Mouse (Mus musculus) limb, embryonic 10.5 days (tissue): ENCODE measurements around the gene Ankfn1. TPM values are rescaled to one million over a fixed set of nuclear protein-coding genes. Genes with fewer than 3 reads are reported as not detected.

ENCODE experiments used
- DNase-seq: peaks from one replicate; pipeline ENCODE4 v3.0.0-alpha.2; 2017; ENCODE audit warnings: low spot score
- H3K27ac ChIP-seq: fragments of 300-500 bp; sonication (generic); 2 replicates; pipeline ENCODE4 v1.5.1; 2016; ENCODE audit warnings: mild to moderate bottlenecking
- H3K27me3 ChIP-seq: fragments of 300-500 bp; sonication (generic); 2 replicates; pipeline ENCODE4 v1.6.1; 2016; ENCODE audit warnings: low read depth, mild to moderate bottlenecking; ENCODE audit not compliant: poor library complexity, severe bottlenecking
- H3K36me3 ChIP-seq: fragments of 300-500 bp; sonication (generic); 2 replicates; pipeline ENCODE4 v1.6.1; 2016; ENCODE audit warnings: mild to moderate bottlenecking, moderate library complexity
- H3K4me1 ChIP-seq: fragments of 300-500 bp; sonication (generic); 2 replicates; pipeline ENCODE4 v1.6.1; 2016
- H3K4me3 ChIP-seq: fragments of 300-500 bp; sonication (generic); 2 replicates; pipeline ENCODE4 v1.5.1; 2016; ENCODE audit warnings: mild to moderate bottlenecking, moderate library complexity
- H3K9me3 ChIP-seq: fragments of 300-500 bp; sonication (generic); replicated peaks from 2 replicates; pipeline ENCODE4 v1.6.1; 2016; ENCODE audit warnings: mild to moderate bottlenecking
- WGBS: fragments of 180-500 bp; shearing (Covaris S2); methylation state at CpG from one replicate; pipeline ENCODE4 v1.1.7; 2016; 5-methylcytosine and 5-hydroxymethylcytosine counted together
- polyA plus RNA-seq: library from polyadenylated mRNA; unstranded; fragments of >200 nt; fragmentation: Nextera tagmentation; extraction: Ambion mirVana; gene quantifications from 2 replicates; pipeline ENCODE4 v1.2.1, GENCODE M21; 2016

The Ankfn1 gene
- polyA plus RNA-seq, 1 experiment from 2014 or later: not detected

DNA sequence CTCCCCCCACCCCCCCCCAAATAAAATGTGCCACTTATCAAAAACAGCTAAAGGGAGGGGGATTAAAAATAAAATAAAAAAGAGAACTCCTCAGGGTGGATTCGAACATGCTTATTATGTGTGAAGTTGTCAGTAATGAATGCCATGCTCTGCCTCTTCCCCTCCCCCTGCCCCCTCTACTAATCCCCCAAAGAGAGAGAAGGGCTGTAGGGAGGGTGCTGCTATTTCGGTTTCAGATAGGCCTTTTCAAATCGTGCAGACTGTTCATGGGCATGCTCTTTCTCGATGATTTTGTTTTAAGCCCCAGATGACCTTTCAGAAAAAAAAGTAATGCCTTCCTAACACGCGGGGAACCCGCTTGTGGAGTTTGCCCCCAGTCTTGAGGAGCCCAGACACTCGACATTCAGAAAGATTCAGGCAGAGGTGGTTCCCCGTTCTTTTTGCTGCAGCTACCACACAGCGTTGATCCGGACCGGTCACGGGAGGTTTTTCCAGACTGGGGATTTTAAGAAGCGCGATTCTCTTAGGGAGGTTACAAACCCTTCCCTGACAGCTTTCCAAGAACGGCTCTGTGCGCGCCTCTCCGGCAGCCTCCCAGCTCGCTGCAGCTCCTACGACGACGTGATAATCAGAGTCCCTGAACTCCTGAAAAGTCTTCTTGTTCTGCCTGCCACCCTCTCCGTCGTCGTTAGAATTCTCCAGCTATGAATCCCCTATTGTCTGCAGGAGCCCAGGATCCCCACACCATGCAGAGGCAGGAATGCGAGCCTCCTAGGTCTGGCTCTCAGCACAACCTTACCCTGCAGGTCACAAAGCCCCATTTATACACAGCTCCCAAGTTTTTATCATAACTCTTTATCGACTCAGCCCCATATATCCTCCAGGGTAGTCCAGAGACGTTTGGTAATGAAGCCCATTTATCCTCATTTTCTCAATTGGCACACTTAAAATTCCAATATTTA is 232.3 kb downstream of the Ankfn1 start:
- Histone ChIP-seq H3K4me1 (peaks cover 19% of the 10 kb centered on the region), H3K4me3 (peak overlapping the region; percentile 35), H3K36me3 (no peaks in the 10 kb centered on the region), H3K9me3 (no peaks in the 10 kb centered on the region), H3K27ac (peak overlapping the region; percentile 53; the same call in 1 of the 2 replicates), H3K27me3 (peaks cover 40% of the 10 kb centered on the region)
- peak; percentile 56 for DNase-seq
- 6% methylated on average over 29 of the region's 29 CpGs for WGBS

DNA sequence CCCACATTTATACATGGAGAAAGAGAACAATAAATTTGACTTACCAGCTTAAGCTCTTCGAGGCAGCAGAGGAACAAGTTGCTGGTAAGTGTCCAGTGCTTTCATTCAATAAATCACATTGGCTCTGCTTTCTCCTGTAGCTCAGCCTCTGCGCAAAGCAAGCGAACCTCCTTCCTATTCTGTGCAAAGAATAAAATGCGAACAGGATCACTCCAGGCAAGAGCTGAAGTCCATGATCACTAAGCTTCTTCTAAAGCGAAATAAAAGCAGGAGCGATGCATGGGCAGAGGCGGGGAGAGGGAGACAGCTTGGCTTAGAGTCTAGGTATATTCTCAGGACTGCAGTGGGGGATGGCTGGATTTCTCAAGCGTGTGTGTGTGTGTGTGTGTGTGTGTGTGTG is 239.1 kb downstream of the Ankfn1 start:
- no peaks in the 10 kb centered on the region for H3K36me3 ChIP-seq
- H3K4me3 ChIP-seq: no peak overlapping the region
- no peaks in the 10 kb centered on the region for H3K27me3 ChIP-seq
- no peaks in the 10 kb centered on the region for H3K9me3 ChIP-seq
- H3K4me1 ChIP-seq: peaks cover 5% of the 10 kb centered on the region; the same call in 1 of the 2 replicates
- WGBS: 75% methylated on average over 8 of the region's 8 CpGs
- no peak overlapping the region for H3K27ac ChIP-seq
- no peak for DNase-seq

DNA sequence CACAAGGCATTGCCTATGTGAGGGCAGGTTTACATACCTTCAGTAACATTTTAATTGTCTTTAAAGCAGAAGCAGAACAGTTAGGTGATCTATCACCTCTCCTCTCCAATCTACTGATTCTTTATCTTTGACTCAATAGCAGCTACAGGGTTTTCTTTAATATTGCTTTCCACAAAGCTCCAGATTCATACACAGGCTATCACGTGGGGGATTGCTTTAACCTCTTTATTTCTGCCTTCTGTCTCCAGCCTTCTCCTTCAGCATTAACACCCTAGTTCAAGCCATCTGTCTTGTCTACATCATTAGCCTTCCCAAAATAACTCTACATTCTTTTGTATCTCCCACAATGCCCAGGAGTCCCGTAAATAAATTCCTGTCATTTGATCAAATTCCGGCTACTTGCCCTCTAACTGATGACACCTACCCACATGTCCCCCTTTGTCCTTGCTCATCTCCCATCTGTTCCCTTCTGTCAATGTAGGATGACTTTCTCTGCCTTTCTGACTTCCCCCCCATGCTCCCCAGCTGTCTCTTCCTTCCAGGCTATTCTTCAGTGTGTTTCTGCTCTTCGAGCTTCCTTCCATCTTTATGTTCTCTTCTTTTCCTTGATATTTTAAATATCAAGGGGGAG is 249.5 kb downstream of the Ankfn1 start:
- no peaks in the 10 kb centered on the region for H3K9me3 ChIP-seq
- DNase-seq: no peak
- H3K4me1 ChIP-seq: 0 out of 2 replicates have a peak, but pooled peaks cover 7% of the 10 kb centered on the region
- no peaks in the 10 kb centered on the region for H3K36me3 ChIP-seq
- no peak overlapping the region for H3K4me3 ChIP-seq
- WGBS: 79% methylated on average over 4 of the region's 4 CpGs
- no peaks in the 10 kb centered on the region for H3K27me3 ChIP-seq
- H3K27ac ChIP-seq: no peak overlapping the region

DNA sequence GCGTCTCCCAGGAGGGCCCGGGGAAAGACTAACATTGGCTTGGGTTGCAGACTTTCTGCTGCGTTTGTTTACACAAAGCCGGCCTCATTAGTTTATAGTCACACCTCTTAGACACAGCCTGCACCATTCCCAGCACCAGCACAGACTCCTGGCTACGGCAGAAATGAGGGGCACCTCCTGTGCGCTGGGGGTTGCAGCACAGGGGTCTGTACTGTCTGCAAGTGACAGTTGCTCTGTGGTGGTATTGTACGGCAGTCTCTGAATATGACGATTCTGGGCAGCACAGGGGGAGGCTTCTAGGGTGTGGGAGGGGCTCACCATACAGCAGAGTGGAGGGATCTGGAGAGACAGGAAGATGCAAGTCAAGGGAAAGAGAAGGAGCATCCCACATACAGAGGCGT is 262.0 kb downstream of the Ankfn1 start:
- DNase-seq: no peak
- Histone ChIP-seq H3K4me1 (peaks cover 13% of the 10 kb centered on the region; the same call in 1 of the 2 replicates), H3K4me3 (no peak overlapping the region), H3K27ac (no peak overlapping the region), H3K9me3 (no peaks in the 10 kb centered on the region), H3K27me3 (peaks cover 36% of the 10 kb centered on the region), H3K36me3 (no peaks in the 10 kb centered on the region)
- 24% methylated on average over 9 of the region's 9 CpGs for WGBS

DNA sequence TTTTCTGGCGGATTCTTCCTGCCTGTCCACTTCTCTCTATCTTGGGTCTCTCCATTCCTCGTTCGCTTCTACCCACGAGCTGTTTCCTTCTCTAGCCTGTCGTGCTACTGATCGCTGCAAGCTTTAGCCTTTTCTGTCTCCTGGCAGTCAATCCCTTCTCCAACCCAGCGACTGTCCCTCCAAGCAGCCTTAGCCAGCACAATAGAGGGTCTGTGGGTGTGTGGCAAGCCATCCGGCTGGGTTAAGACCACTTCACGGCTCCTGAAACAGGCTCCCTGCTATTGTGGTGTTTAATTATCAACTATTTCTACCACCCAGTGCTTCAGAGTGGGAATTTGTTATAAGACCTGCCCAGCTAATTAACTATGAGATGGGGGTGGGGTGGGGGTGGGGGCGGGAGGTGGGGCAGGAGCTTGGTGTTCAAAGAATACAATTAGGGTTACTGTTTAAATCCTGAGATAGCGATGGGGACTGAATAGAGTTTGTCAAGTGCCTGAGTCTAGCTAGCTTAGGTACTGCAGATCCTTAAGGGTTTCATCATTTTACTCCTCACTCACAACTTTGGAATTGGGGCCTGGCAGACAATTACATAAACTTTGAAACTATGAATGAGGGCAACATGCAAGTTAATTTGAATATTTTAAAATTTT is 268.7 kb downstream of the Ankfn1 start:
- Histone ChIP-seq H3K4me3 (no peak overlapping the region), H3K27ac (peak overlapping the region; percentile 42; the same call in 1 of the 2 replicates)
- no peak for DNase-seq

DNA sequence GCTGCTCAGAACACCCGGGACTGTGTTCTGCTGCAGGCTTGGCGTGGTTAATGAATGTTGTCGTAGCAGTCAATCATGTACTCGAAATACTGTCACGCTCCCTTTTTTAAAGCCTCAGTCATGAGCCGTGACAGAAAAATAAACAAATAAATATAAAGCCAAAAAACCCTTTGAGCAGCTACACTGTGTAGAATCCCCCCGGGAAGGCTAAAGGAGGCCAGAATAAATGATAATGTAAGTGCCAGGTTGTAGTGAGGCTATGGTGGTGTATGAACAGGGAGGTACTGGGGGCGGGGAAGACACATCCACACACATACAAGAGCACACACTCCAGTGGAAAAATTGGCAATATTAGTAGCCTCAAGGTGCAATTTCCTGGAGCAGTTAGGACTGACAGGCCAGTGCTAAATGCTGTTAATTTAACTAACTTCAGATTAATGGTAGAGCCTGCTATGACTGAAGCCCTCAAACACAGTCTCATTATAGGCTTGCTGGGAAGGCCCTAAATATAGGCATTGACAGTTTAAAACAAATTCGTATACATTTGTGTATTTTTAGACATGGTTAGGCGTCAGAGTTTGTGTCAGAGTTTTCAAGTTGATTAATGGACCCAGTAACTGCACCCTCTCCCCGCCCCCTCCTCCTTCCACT is 270.7 kb downstream of the Ankfn1 start:
- Histone ChIP-seq H3K36me3 (no peaks in the 10 kb centered on the region), H3K4me3 (no peak overlapping the region), H3K27ac (no peak overlapping the region), H3K9me3 (no peaks in the 10 kb centered on the region), H3K4me1 (peaks cover 49% of the 10 kb centered on the region), H3K27me3 (peaks cover 7% of the 10 kb centered on the region; the same call in 1 of the 2 replicates)
- 67% methylated on average over 11 of the region's 11 CpGs for WGBS
- DNase-seq: no peak

More for the DNA sequence above, 268.7 kb downstream of the Ankfn1 start:
- 19% methylated on average over 11 of the region's 11 CpGs for WGBS
- Histone ChIP-seq H3K9me3 (no peaks in the 10 kb centered on the region), H3K36me3 (no peaks in the 10 kb centered on the region), H3K4me1 (peaks cover 44% of the 10 kb centered on the region), H3K27me3 (peaks cover 7% of the 10 kb centered on the region; the same call in 1 of the 2 replicates)

DNA sequence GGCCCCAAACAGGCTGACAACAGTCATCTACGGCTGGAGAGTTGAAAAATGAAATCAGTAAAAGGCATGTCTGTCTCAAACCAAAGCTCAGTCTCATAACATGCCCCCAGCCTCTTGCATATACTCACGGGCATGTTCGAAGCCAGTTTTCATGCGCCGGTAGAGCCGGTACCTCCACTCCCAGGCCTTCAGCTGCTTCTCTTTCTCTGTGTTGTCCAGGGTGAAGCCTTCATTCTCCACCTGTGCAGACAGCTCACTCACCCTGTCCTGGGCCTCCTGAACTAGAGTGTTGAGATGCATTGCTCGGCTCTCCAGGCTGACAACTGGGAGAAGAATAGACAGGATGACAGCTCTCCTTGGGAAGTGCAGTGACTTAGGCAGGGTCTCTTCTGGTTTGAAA is 272.4 kb downstream of the Ankfn1 start:
- peaks cover 11% of the 10 kb centered on the region; the same call in 1 of the 2 replicates for H3K27me3 ChIP-seq
- no peaks in the 10 kb centered on the region for H3K36me3 ChIP-seq
- no peak for DNase-seq
- peaks cover 46% of the 10 kb centered on the region for H3K4me1 ChIP-seq
- WGBS: 85% methylated on average over 7 of the region's 7 CpGs
- H3K4me3 ChIP-seq: no peak overlapping the region
- no peaks in the 10 kb centered on the region for H3K9me3 ChIP-seq
- no peak overlapping the region for H3K27ac ChIP-seq

DNA sequence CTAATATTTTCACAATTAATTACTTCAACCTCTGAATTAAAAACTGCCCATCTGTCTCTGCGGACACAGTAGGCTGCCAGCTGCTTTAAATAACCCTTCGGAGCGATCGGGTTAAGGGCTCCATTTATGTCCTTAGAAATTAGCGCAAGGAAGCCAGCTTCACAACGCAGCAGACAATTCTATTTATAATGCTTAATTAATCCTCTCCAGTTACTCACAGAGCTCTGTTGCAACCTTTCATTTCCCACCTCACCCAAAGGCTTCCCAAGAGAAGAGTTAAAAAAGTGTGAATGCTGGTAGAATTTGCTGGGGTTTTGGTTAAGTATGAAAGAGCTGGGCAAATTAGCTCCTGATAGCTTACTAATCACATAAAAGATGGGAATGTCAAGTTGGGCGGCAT is 275.7 kb downstream of the Ankfn1 start:
- Histone ChIP-seq H3K27me3 (peaks cover 11% of the 10 kb centered on the region; the same call in 1 of the 2 replicates), H3K4me3 (no peak overlapping the region), H3K27ac (no peak overlapping the region), H3K4me1 (peaks cover 21% of the 10 kb centered on the region), H3K36me3 (no peaks in the 10 kb centered on the region), H3K9me3 (no peaks in the 10 kb centered on the region)
- DNase-seq: no peak
- 59% methylated on average over 7 of the region's 7 CpGs for WGBS

DNA sequence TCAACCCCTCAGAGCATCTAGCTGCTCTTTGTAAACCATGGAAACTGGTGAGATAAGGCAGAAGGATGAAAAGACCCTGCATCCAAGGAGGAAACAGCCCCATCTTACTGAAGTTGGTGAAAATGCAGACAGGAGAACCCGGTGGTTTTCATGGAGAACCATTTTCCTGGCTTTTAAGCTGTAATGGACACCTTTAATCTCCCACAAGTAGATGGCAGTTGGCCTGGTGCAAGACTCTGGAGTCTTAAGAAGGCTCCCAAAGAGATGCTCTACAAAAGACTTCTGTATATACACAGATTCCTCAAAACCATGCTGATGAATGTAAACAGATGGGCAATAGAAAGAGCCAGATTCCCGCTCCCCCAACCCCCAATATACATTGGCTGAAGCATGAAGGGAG is 276.5 kb downstream of the Ankfn1 start:
- H3K36me3 ChIP-seq: no peaks in the 10 kb centered on the region
- DNase-seq: no peak
- no peaks in the 10 kb centered on the region for H3K9me3 ChIP-seq
- no peak overlapping the region for H3K4me3 ChIP-seq
- peaks cover 14% of the 10 kb centered on the region; the same call in 1 of the 2 replicates for H3K4me1 ChIP-seq
- 84% methylated on average over 2 of the region's 2 CpGs for WGBS
- H3K27me3 ChIP-seq: peaks cover 11% of the 10 kb centered on the region; the same call in 1 of the 2 replicates
- H3K27ac ChIP-seq: no peak overlapping the region

DNA sequence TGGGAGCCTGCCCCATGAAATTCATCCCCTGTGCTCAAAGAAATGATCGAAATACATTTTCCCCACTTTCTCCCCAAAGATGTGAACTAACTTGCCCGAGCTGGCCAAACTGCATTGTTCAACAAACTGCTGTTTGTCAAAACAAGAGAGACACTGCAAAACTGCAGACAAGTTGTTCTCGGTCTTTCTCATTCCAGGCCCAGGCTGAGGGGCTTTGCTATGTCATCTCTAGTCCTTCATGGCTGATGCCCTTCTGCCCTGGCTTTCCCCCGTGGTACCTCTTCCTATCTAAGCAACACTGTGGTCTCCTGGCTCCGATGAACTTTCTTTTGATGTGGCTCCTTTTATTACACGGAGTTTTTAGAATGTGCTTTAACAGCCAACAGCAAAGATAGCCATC is 296.4 kb downstream of the Ankfn1 start:
- no peak for DNase-seq

DNA sequence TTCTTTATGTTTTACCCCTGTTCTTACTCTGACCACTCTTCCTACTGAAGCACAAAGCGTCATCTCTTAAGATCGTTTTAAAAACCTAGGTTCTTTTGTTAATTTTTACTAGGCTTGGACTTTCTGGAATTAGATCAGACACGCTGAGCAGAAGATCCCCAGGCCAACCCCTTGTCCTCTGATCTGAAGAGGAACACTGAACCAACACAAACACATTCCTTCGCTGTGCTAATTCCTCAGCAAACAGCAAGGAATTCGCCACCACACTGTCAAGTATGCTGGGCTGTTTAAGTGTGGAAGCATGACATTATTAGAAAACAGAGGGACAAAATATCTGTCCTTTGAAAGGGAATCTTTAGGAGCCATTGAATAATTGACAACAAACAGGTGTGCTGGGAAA is 300.5 kb downstream of the Ankfn1 start:
- H3K27ac ChIP-seq: no peak overlapping the region
- 69% methylated on average over 5 of the region's 5 CpGs for WGBS
- no peaks in the 10 kb centered on the region for H3K9me3 ChIP-seq
- H3K27me3 ChIP-seq: no peaks in the 10 kb centered on the region
- no peak overlapping the region for H3K4me3 ChIP-seq
- peaks cover 7% of the 10 kb centered on the region; the same call in 1 of the 2 replicates for H3K4me1 ChIP-seq
- no peaks in the 10 kb centered on the region for H3K36me3 ChIP-seq
- no peak for DNase-seq

More for the DNA sequence above, 296.4 kb downstream of the Ankfn1 start:
- 56% methylated on average over 6 of the region's 6 CpGs for WGBS
- Histone ChIP-seq H3K9me3 (no peaks in the 10 kb centered on the region), H3K27me3 (no peaks in the 10 kb centered on the region), H3K4me1 (peaks cover 10% of the 10 kb centered on the region; the same call in 1 of the 2 replicates), H3K27ac (no peak overlapping the region), H3K36me3 (no peaks in the 10 kb centered on the region), H3K4me3 (no peak overlapping the region)

DNA sequence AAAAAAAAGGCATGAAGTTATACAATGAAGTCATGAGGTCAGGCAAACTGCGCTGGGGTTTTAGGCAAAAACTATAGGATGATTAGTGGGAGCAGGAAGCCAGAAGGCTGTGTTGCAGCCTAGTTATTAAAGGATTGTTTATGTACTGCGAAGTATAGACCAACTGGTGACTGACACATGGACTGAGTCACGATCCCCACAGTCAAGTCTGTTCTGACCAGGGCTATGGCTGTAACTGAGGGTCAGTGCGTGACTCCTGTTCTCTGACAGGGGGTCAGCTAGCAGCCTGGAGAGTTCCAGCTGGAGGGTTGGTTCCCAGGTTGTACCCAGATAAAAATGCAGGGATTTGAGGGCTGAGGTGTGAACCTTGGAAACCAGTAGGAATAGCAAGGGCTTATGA is 301.4 kb downstream of the Ankfn1 start:
- no peak for DNase-seq
- Histone ChIP-seq H3K4me1 (peaks cover 7% of the 10 kb centered on the region; the same call in 1 of the 2 replicates), H3K27ac (no peak overlapping the region), H3K9me3 (no peaks in the 10 kb centered on the region), H3K4me3 (no peak overlapping the region), H3K27me3 (no peaks in the 10 kb centered on the region), H3K36me3 (no peaks in the 10 kb centered on the region)
- 71% methylated on average over 4 of the region's 4 CpGs for WGBS
